Mouse (Mus musculus): Measurements from ENCODE around the gene Gm3250. TPM values are rescaled to one million over a fixed set of nuclear protein-coding genes. Genes with fewer than 3 reads are reported as not detected.
"Not testable (repeated sequence)": the region's sequence is repeated elsewhere in the genome, so short reads cannot be mapped to it uniquely, and the experiment has no call there.

Gm3250 gene
- polyA plus RNA-seq (2016; fragmentation: Nextera tagmentation; extraction: Ambion mirVana): not detected in 2 replicates

GRCm38 (mm10) chr10:77782442-77782841 lies at the start of gene Gm3250:
Gene Gm3250, minus strand, starts transcription at chr10:77782542.
- H3K36me3 ChIP-seq; H3K4me3 ChIP-seq; H3K4me1 ChIP-seq; H3K9ac ChIP-seq (replicated peaks); H3K4me2 ChIP-seq (replicated peaks); H3K9me3 ChIP-seq; H3K27me3 ChIP-seq; ATAC-seq (ENCODE audit: low FRiP score, low read depth); H3K27ac ChIP-seq (replicated peaks): not testable (repeated sequence)
- 38% methylated on average over 1 of the region's 1 CpGs for WGBS

- 66% methylated on average over 5 of the region's 6 CpGs for WGBS
- H3K9me3 ChIP-seq: peaks cover 3% of the 10 kb centered on the region; the same call in 1 of the 2 replicates
- no peak within 1 kb of the TSS for H3K4me2 ChIP-seq (replicated peaks)
- H3K27ac ChIP-seq (replicated peaks): no peak within 1 kb of the TSS
- H3K4me3 ChIP-seq: no peak within 1 kb of the TSS
- ATAC-seq (ENCODE audit: low FRiP score, low read depth): no peak
- no peaks in the 10 kb centered on the region for H3K36me3 ChIP-seq
- no peaks in the 10 kb centered on the region for H3K4me1 ChIP-seq
- H3K9ac ChIP-seq (replicated peaks): no peak within 1 kb of the TSS
- H3K27me3 ChIP-seq: no peaks in the 10 kb centered on the region
Observed at GRCm38 (mm10) chr10:77826951-77827350, 44.6 kb upstream of the Gm3250 start, which contains the start of gene Krtap10-4. Gene Krtap10-4, minus strand, starts transcription at chr10:77827095.

- ATAC-seq (ENCODE audit: low FRiP score, low read depth): no peak
- no peak overlapping the region for H3K4me2 ChIP-seq (replicated peaks)
- H3K4me1 ChIP-seq: no peaks in the 10 kb centered on the region
- H3K4me3 ChIP-seq: no peak overlapping the region
- 22% methylated on average over 4 of the region's 4 CpGs for WGBS
- no peak overlapping the region for H3K9ac ChIP-seq (replicated peaks)
- H3K9me3 ChIP-seq: peaks cover 3% of the 10 kb centered on the region; the same call in 1 of the 2 replicates
- peaks cover 3% of the 10 kb centered on the region; the same call in 1 of the 2 replicates for H3K27me3 ChIP-seq
- no peaks in the 10 kb centered on the region for H3K36me3 ChIP-seq
- H3K27ac ChIP-seq (replicated peaks): no peak overlapping the region
Observed at GRCm38 (mm10) chr10:77819203-77819602, 36.9 kb upstream of the Gm3250 start.

GRCm38 (mm10) chr10:77818523-77818922 lies 36.2 kb upstream of the Gm3250 start:
- H3K4me3 ChIP-seq: no peak overlapping the region
- H3K9me3 ChIP-seq: peaks cover 3% of the 10 kb centered on the region; the same call in 1 of the 2 replicates
- no peak overlapping the region for H3K4me2 ChIP-seq (replicated peaks)
- ATAC-seq (ENCODE audit: low FRiP score, low read depth): no peak
- no peaks in the 10 kb centered on the region for H3K4me1 ChIP-seq
- peaks cover 3% of the 10 kb centered on the region; the same call in 1 of the 2 replicates for H3K27me3 ChIP-seq
- H3K9ac ChIP-seq (replicated peaks): no peak overlapping the region
- 92% methylated on average over 4 of the region's 4 CpGs for WGBS
- H3K36me3 ChIP-seq: no peaks in the 10 kb centered on the region
- no peak overlapping the region for H3K27ac ChIP-seq (replicated peaks)

GRCm38 (mm10) chr10:77815514-77815913 lies 33.2 kb upstream of the Gm3250 start:
- Histone ChIP-seq H3K4me3 (no peak overlapping the region), H3K36me3 (no peaks in the 10 kb centered on the region), H3K27me3 (peaks cover 3% of the 10 kb centered on the region; the same call in 1 of the 2 replicates), H3K9me3 (no peaks in the 10 kb centered on the region), H3K4me2 (replicated peaks) (no peak overlapping the region), H3K9ac (replicated peaks) (no peak overlapping the region), H3K4me1 (no peaks in the 10 kb centered on the region), H3K27ac (replicated peaks) (no peak overlapping the region)
- 43% methylated on average over 5 of the region's 5 CpGs for WGBS
- no peak for ATAC-seq (ENCODE audit: low FRiP score, low read depth)

GRCm38 (mm10) chr10:77814382-77814781 lies 32.0 kb upstream of the Gm3250 start, which contains the start of gene Gm2696:
Gene Gm2696, plus strand, starts transcription at chr10:77814682.
- ATAC-seq (ENCODE audit: low FRiP score, low read depth): no peak
- H3K27me3 ChIP-seq: peaks cover 3% of the 10 kb centered on the region; the same call in 1 of the 2 replicates
- H3K4me1 ChIP-seq: no peaks in the 10 kb centered on the region
- H3K9ac ChIP-seq (replicated peaks): no peak within 1 kb of the TSS
- no peak within 1 kb of the TSS for H3K4me3 ChIP-seq
- 63% methylated on average over 4 of the region's 4 CpGs for WGBS
- H3K36me3 ChIP-seq: no peaks in the 10 kb centered on the region
- H3K27ac ChIP-seq (replicated peaks): no peak within 1 kb of the TSS
- H3K4me2 ChIP-seq (replicated peaks): no peak within 1 kb of the TSS
- H3K9me3 ChIP-seq: peaks cover 6% of the 10 kb centered on the region; the same call in 1 of the 2 replicates

GRCm38 (mm10) chr10:77811743-77812142 lies 29.4 kb upstream of the Gm3250 start, which contains the start of gene Gm9507:
Gene Gm9507, minus strand, starts transcription at chr10:77811843.
- no peak for ATAC-seq (ENCODE audit: low FRiP score, low read depth)
- 79% methylated on average over 5 of the region's 5 CpGs for WGBS

GRCm38 (mm10) chr10:77804095-77804494 lies 21.8 kb upstream of the Gm3250 start:
- ATAC-seq (ENCODE audit: low FRiP score, low read depth): no peak
- H3K4me2 ChIP-seq (replicated peaks): no peak overlapping the region
- H3K27me3 ChIP-seq: no peaks in the 10 kb centered on the region
- no peaks in the 10 kb centered on the region for H3K9me3 ChIP-seq
- 86% methylated on average over 3 of the region's 3 CpGs for WGBS
- no peak overlapping the region for H3K9ac ChIP-seq (replicated peaks)
- H3K4me1 ChIP-seq: no peaks in the 10 kb centered on the region
- H3K27ac ChIP-seq (replicated peaks): no peak overlapping the region
- no peaks in the 10 kb centered on the region for H3K36me3 ChIP-seq
- H3K4me3 ChIP-seq: no peak overlapping the region

More at GRCm38 (mm10) chr10:77811743-77812142, 29.4 kb upstream of the Gm3250 start, which contains the start of gene Gm9507:
- no peak within 1 kb of the TSS for H3K4me2 ChIP-seq (replicated peaks)
- H3K4me3 ChIP-seq: no peak within 1 kb of the TSS
- no peaks in the 10 kb centered on the region for H3K27me3 ChIP-seq
- H3K9ac ChIP-seq (replicated peaks): no peak within 1 kb of the TSS
- no peaks in the 10 kb centered on the region for H3K36me3 ChIP-seq
- peaks cover 6% of the 10 kb centered on the region; the same call in 1 of the 2 replicates for H3K9me3 ChIP-seq
- H3K4me1 ChIP-seq: no peaks in the 10 kb centered on the region
- no peak within 1 kb of the TSS for H3K27ac ChIP-seq (replicated peaks)

- H3K9me3 ChIP-seq: no peaks in the 10 kb centered on the region
- no peak within 1 kb of the TSS; the same call in 1 of the 2 replicates for H3K9ac ChIP-seq (replicated peaks)
- no peak within 1 kb of the TSS for H3K4me3 ChIP-seq
- 68% methylated on average over 8 of the region's 8 CpGs for WGBS
- H3K4me2 ChIP-seq (replicated peaks): no peak within 1 kb of the TSS
- H3K4me1 ChIP-seq: peaks cover 11% of the 10 kb centered on the region; the same call in 1 of the 2 replicates
- H3K27me3 ChIP-seq: no peaks in the 10 kb centered on the region
- peak within 1 kb of the TSS; percentile 52 for H3K27ac ChIP-seq (replicated peaks)
- ATAC-seq (ENCODE audit: low FRiP score, low read depth): peak; percentile 23; the same call in 1 of the 2 replicates
- H3K36me3 ChIP-seq: no peaks in the 10 kb centered on the region
Observed at GRCm38 (mm10) chr10:77798921-77799508, 16.7 kb upstream of the Gm3250 start, which contains the start of gene Gm19668. Gene Gm19668, minus strand, starts transcription at chr10:77799133.

- not testable (repeated sequence) for ATAC-seq (ENCODE audit: low FRiP score, low read depth)
Observed at GRCm38 (mm10) chr10:77798164-77798920, 16.0 kb upstream of the Gm3250 start.

GRCm38 (mm10) chr10:77797677-77798076 lies 15.3 kb upstream of the Gm3250 start:
- H3K4me3 ChIP-seq: no peak overlapping the region
- H3K4me1 ChIP-seq: peaks cover 11% of the 10 kb centered on the region; the same call in 1 of the 2 replicates
- H3K27ac ChIP-seq (replicated peaks): peak overlapping the region; percentile 52
- H3K4me2 ChIP-seq (replicated peaks): no peak overlapping the region
- ATAC-seq (ENCODE audit: low FRiP score, low read depth): no peak
- 13% methylated on average over 3 of the region's 3 CpGs for WGBS
- no peak overlapping the region; the same call in 1 of the 2 replicates for H3K9ac ChIP-seq (replicated peaks)
- no peaks in the 10 kb centered on the region for H3K36me3 ChIP-seq
- H3K9me3 ChIP-seq: no peaks in the 10 kb centered on the region
- H3K27me3 ChIP-seq: no peaks in the 10 kb centered on the region

More at GRCm38 (mm10) chr10:77798164-77798920, 16.0 kb upstream of the Gm3250 start:
- not testable (repeated sequence) for H3K4me3 ChIP-seq; H3K9ac ChIP-seq (replicated peaks); H3K9me3 ChIP-seq; H3K4me2 ChIP-seq (replicated peaks); H3K36me3 ChIP-seq; H3K27me3 ChIP-seq
- Histone ChIP-seq H3K27ac (replicated peaks) (peak overlapping the region; percentile 52), H3K4me1 (peaks cover 11% of the 10 kb centered on the region; the same call in 1 of the 2 replicates)
- WGBS: 28% methylated on average over 3 of the region's 3 CpGs

- no peaks in the 10 kb centered on the region for H3K9me3 ChIP-seq
- no peak within 1 kb of the TSS for H3K27ac ChIP-seq (replicated peaks)
- no peak within 1 kb of the TSS for H3K4me3 ChIP-seq
- 61% methylated on average over 2 of the region's 2 CpGs for WGBS
- H3K9ac ChIP-seq (replicated peaks): no peak within 1 kb of the TSS
- H3K36me3 ChIP-seq: no peaks in the 10 kb centered on the region
- H3K4me1 ChIP-seq: peaks cover 11% of the 10 kb centered on the region; the same call in 1 of the 2 replicates
- no peaks in the 10 kb centered on the region for H3K27me3 ChIP-seq
- ATAC-seq (ENCODE audit: low FRiP score, low read depth): no peak
- H3K4me2 ChIP-seq (replicated peaks): no peak within 1 kb of the TSS
Observed at GRCm38 (mm10) chr10:77794976-77795375, 12.6 kb upstream of the Gm3250 start, which contains the start of gene Gm9639. Gene Gm9639, minus strand, starts transcription at chr10:77795076.
